Mouse (Mus musculus): Measurements from ENCODE around the gene Cbfa2t2. TPM values are rescaled to one million over a fixed set of nuclear protein-coding genes. Genes with fewer than 3 reads are reported as not detected.

Gene Cbfa2t2
- polyA plus RNA-seq, 1 experiment from 2014 or later, result 32.1 TPM

GRCm38 (mm10) chr2:154517424-154517823, 81.1 kb downstream of the Cbfa2t2 start:
- Histone ChIP-seq H3K4me1 (no peaks in the 10 kb centered on the region), H3K9me3 (no peaks in the 10 kb centered on the region), H3K4me3 (replicated peaks) (no peak overlapping the region), H3K27ac (no peak overlapping the region), H3K27me3 (replicated peaks) (no peaks in the 10 kb centered on the region), H3K36me3 (0 out of 2 replicates have a peak, but pooled peaks cover 6% of the 10 kb centered on the region), H3K4me2 (no peak overlapping the region), H3K9ac (no peak overlapping the region)
- WGBS, result 82% methylated on average over 5 of the region's 5 CpGs
- ATAC-seq (ENCODE audit: insufficient read depth, low FRiP score, low read depth), result no peak

GRCm38 (mm10) chr2:154521449-154521848, 85.2 kb downstream of the Cbfa2t2 start:
- no peak overlapping the region for H3K4me2 ChIP-seq
- H3K27me3 ChIP-seq (replicated peaks), result no peaks in the 10 kb centered on the region
- H3K9ac ChIP-seq, result no peak overlapping the region
- H3K36me3 ChIP-seq, result peaks cover 13% of the 10 kb centered on the region; the same call in 1 of the 2 replicates
- H3K4me1 ChIP-seq, result no peaks in the 10 kb centered on the region
- no peaks in the 10 kb centered on the region for H3K9me3 ChIP-seq
- H3K4me3 ChIP-seq (replicated peaks), result no peak overlapping the region
- H3K27ac ChIP-seq, result no peak overlapping the region
- no peak for ATAC-seq (ENCODE audit: insufficient read depth, low FRiP score, low read depth)

GRCm38 (mm10) chr2:154522334-154522733, 86.1 kb downstream of the Cbfa2t2 start:
- no peak overlapping the region for H3K4me2 ChIP-seq
- ATAC-seq (ENCODE audit: insufficient read depth, low FRiP score, low read depth), result no peak
- no peak overlapping the region for H3K27ac ChIP-seq
- peaks cover 15% of the 10 kb centered on the region; the same call in 1 of the 2 replicates for H3K36me3 ChIP-seq
- no peak overlapping the region for H3K9ac ChIP-seq
- no peaks in the 10 kb centered on the region for H3K27me3 ChIP-seq (replicated peaks)
- no peak overlapping the region for H3K4me3 ChIP-seq (replicated peaks)
- 84% methylated on average over 5 of the region's 5 CpGs for WGBS
- H3K9me3 ChIP-seq, result no peaks in the 10 kb centered on the region
- H3K4me1 ChIP-seq, result no peaks in the 10 kb centered on the region

GRCm38 (mm10) chr2:154525285-154525684, 89.0 kb downstream of the Cbfa2t2 start:
- Histone ChIP-seq H3K27ac (no peak overlapping the region), H3K27me3 (replicated peaks) (no peaks in the 10 kb centered on the region), H3K9me3 (no peaks in the 10 kb centered on the region), H3K9ac (no peak overlapping the region), H3K36me3 (peaks cover 22% of the 10 kb centered on the region), H3K4me3 (replicated peaks) (no peak overlapping the region), H3K4me1 (no peaks in the 10 kb centered on the region), H3K4me2 (no peak overlapping the region)
- no peak for ATAC-seq (ENCODE audit: insufficient read depth, low FRiP score, low read depth)
- WGBS, result 95% methylated on average over 2 of the region's 2 CpGs

GRCm38 (mm10) chr2:154526531-154526930, 90.2 kb downstream of the Cbfa2t2 start:
- H3K4me3 ChIP-seq (replicated peaks), result no peak overlapping the region
- no peak for ATAC-seq (ENCODE audit: insufficient read depth, low FRiP score, low read depth)
- H3K27ac ChIP-seq, result no peak overlapping the region
- peaks cover 28% of the 10 kb centered on the region for H3K36me3 ChIP-seq
- no peak overlapping the region for H3K4me2 ChIP-seq
- 50% methylated on average over 3 of the region's 3 CpGs for WGBS
- no peaks in the 10 kb centered on the region for H3K4me1 ChIP-seq
- H3K27me3 ChIP-seq (replicated peaks), result no peaks in the 10 kb centered on the region
- no peaks in the 10 kb centered on the region for H3K9me3 ChIP-seq
- H3K9ac ChIP-seq, result no peak overlapping the region

- WGBS, result 64% methylated on average over 3 of the region's 3 CpGs
- ATAC-seq (ENCODE audit: insufficient read depth, low FRiP score, low read depth), result no peak
- Histone ChIP-seq H3K27ac (no peak overlapping the region), H3K9ac (no peak overlapping the region), H3K4me1 (peaks cover under 1% of the 10 kb centered on the region; the same call in 1 of the 2 replicates), H3K9me3 (no peaks in the 10 kb centered on the region), H3K4me3 (replicated peaks) (no peak overlapping the region), H3K27me3 (replicated peaks) (no peaks in the 10 kb centered on the region), H3K4me2 (no peak overlapping the region), H3K36me3 (peaks cover 37% of the 10 kb centered on the region)
Measured at GRCm38 (mm10) chr2:154532888-154533287, 96.6 kb downstream of the Cbfa2t2 start.

- H3K4me3 ChIP-seq (replicated peaks), result no peak overlapping the region
- no peak overlapping the region for H3K9ac ChIP-seq
- WGBS, result 91% methylated on average over 12 of the region's 12 CpGs
- H3K27me3 ChIP-seq (replicated peaks), result no peaks in the 10 kb centered on the region
- H3K36me3 ChIP-seq, result peaks cover 26% of the 10 kb centered on the region
- H3K4me2 ChIP-seq, result no peak overlapping the region
- no peaks in the 10 kb centered on the region for H3K9me3 ChIP-seq
- peaks cover 3% of the 10 kb centered on the region; the same call in 1 of the 2 replicates for H3K4me1 ChIP-seq
- ATAC-seq (ENCODE audit: insufficient read depth, low FRiP score, low read depth), result no peak; the same call in 1 of the 2 replicates
- no peak overlapping the region for H3K27ac ChIP-seq
Measured at GRCm38 (mm10) chr2:154534704-154535270, 98.5 kb downstream of the Cbfa2t2 start.

GRCm38 (mm10) chr2:154538310-154538709, 102.0 kb downstream of the Cbfa2t2 start:
- H3K4me2 ChIP-seq, result no peak overlapping the region
- no peaks in the 10 kb centered on the region for H3K9me3 ChIP-seq
- peak overlapping the region; percentile 38; the same call in 1 of the 2 replicates for H3K27ac ChIP-seq
- no peak overlapping the region for H3K9ac ChIP-seq
- peaks cover 3% of the 10 kb centered on the region; the same call in 1 of the 2 replicates for H3K4me1 ChIP-seq
- peaks cover 19% of the 10 kb centered on the region for H3K36me3 ChIP-seq
- 38% methylated on average over 2 of the region's 2 CpGs for WGBS
- no peak overlapping the region for H3K4me3 ChIP-seq (replicated peaks)
- peak; percentile 51; the same call in 1 of the 2 replicates for ATAC-seq (ENCODE audit: insufficient read depth, low FRiP score, low read depth)
- H3K27me3 ChIP-seq (replicated peaks), result no peaks in the 10 kb centered on the region

GRCm38 (mm10) chr2:154538710-154539109, 102.4 kb downstream of the Cbfa2t2 start:
- H3K27ac ChIP-seq, result no peak overlapping the region
- H3K9me3 ChIP-seq, result no peaks in the 10 kb centered on the region
- no peak overlapping the region for H3K9ac ChIP-seq
- H3K4me3 ChIP-seq (replicated peaks), result no peak overlapping the region
- no peak overlapping the region for H3K4me2 ChIP-seq
- H3K4me1 ChIP-seq, result peaks cover 3% of the 10 kb centered on the region; the same call in 1 of the 2 replicates
- H3K36me3 ChIP-seq, result peaks cover 19% of the 10 kb centered on the region
- WGBS, result 24% methylated on average over 3 of the region's 3 CpGs
- no peaks in the 10 kb centered on the region for H3K27me3 ChIP-seq (replicated peaks)
- 0 out of 2 replicates have a peak, but pooled peaks have one; percentile 7 for ATAC-seq (ENCODE audit: insufficient read depth, low FRiP score, low read depth)

- no peak for ATAC-seq (ENCODE audit: insufficient read depth, low FRiP score, low read depth)
- WGBS, result 80% methylated on average over 3 of the region's 3 CpGs
- Histone ChIP-seq H3K36me3 (peaks cover 12% of the 10 kb centered on the region), H3K4me2 (no peak overlapping the region), H3K27ac (no peak overlapping the region), H3K27me3 (replicated peaks) (no peaks in the 10 kb centered on the region), H3K9me3 (no peaks in the 10 kb centered on the region), H3K4me1 (peaks cover 3% of the 10 kb centered on the region; the same call in 1 of the 2 replicates), H3K4me3 (replicated peaks) (no peak overlapping the region), H3K9ac (no peak overlapping the region)
Measured at GRCm38 (mm10) chr2:154539720-154540119, 103.4 kb downstream of the Cbfa2t2 start.

GRCm38 (mm10) chr2:154541630-154542029, 105.3 kb downstream of the Cbfa2t2 start:
- no peaks in the 10 kb centered on the region for H3K36me3 ChIP-seq
- 77% methylated on average over 2 of the region's 2 CpGs for WGBS
- H3K4me1 ChIP-seq, result peaks cover 3% of the 10 kb centered on the region; the same call in 1 of the 2 replicates
- no peak for ATAC-seq (ENCODE audit: insufficient read depth, low FRiP score, low read depth)
- H3K27me3 ChIP-seq (replicated peaks), result no peaks in the 10 kb centered on the region
- H3K27ac ChIP-seq, result no peak overlapping the region
- no peak overlapping the region for H3K4me3 ChIP-seq (replicated peaks)
- H3K9me3 ChIP-seq, result no peaks in the 10 kb centered on the region
- H3K4me2 ChIP-seq, result no peak overlapping the region
- no peak overlapping the region for H3K9ac ChIP-seq

- Histone ChIP-seq H3K9me3 (no peaks in the 10 kb centered on the region), H3K36me3 (no peaks in the 10 kb centered on the region), H3K9ac (no peak overlapping the region), H3K4me2 (no peak overlapping the region), H3K27me3 (replicated peaks) (no peaks in the 10 kb centered on the region), H3K27ac (no peak overlapping the region), H3K4me3 (replicated peaks) (no peak overlapping the region), H3K4me1 (no peaks in the 10 kb centered on the region)
- no peak for ATAC-seq (ENCODE audit: insufficient read depth, low FRiP score, low read depth)
- WGBS, result 86% methylated on average over 9 of the region's 9 CpGs
Measured at GRCm38 (mm10) chr2:154543567-154544347, 107.5 kb downstream of the Cbfa2t2 start.

Measured in stomach, embryonic 15.5 days (tissue).